Mouse (Mus musculus): ENCODE data around the gene Myl7.
A peak's percentile ranks its signal among the peaks of the same experiment; 100 is the strongest.

GRCm38 (mm10) chr11:5912635-5913034 lies 14.1 kb upstream of the Myl7 start:
- TF ChIP-seq POLR2A (IDR thresholded peaks at IDR 0.05; ENCODE audit: insufficient read depth, low read length) (no peak), CTCF (IDR thresholded peaks at IDR 0.05; ENCODE audit: low read depth, low read length) (peak; percentile 85)
